Mouse (Mus musculus): ENCODE results near the gene Ifna6. TPM values are rescaled to one million over a fixed set of nuclear protein-coding genes. Genes with fewer than 3 reads are reported as not detected.
"Not testable (repeated sequence)": the region's sequence is repeated elsewhere in the genome, so short reads cannot be mapped to it uniquely, and the experiment has no call there.

The Ifna6 gene
- polyA plus RNA-seq (2015; fragmentation: Nextera tagmentation; extraction: Ambion mirVana) = not detected in 2 replicates

- H3K4me2 ChIP-seq; H3K9ac ChIP-seq; H3K36me3 ChIP-seq; H3K4me3 ChIP-seq; H3K4me1 ChIP-seq; H3K9me3 ChIP-seq; H3K27me3 ChIP-seq; ATAC-seq (ENCODE audit: insufficient number of reproducible peaks, low FRiP score, low TSS enrichment, low read depth); H3K27ac ChIP-seq: not testable (repeated sequence)
These were observed at the start of gene Ifna6 for GRCm38 (mm10) chr4:88827116-88827515. TSS of gene Ifna6 (plus strand) at chr4:88827416.

GRCm38 (mm10) chr4:88779550-88779949 is 47.7 kb upstream of the Ifna6 start, which contains the start of gene Gm13272:
TSS of gene Gm13272 (plus strand) at chr4:88779850.
- not testable (repeated sequence) for H3K4me1 ChIP-seq; H3K27me3 ChIP-seq; H3K4me2 ChIP-seq; H3K9me3 ChIP-seq; ATAC-seq (ENCODE audit: insufficient number of reproducible peaks, low FRiP score, low TSS enrichment, low read depth); H3K9ac ChIP-seq; H3K4me3 ChIP-seq; H3K36me3 ChIP-seq; H3K27ac ChIP-seq
- no CpG with 5 or more reads among the region's 29 CpGs for WGBS

GRCm38 (mm10) chr4:88780320-88780719 is 46.9 kb upstream of the Ifna6 start:
- not testable (repeated sequence) for H3K4me3 ChIP-seq; H3K27me3 ChIP-seq; ATAC-seq (ENCODE audit: insufficient number of reproducible peaks, low FRiP score, low TSS enrichment, low read depth); H3K4me1 ChIP-seq; H3K4me2 ChIP-seq; H3K9me3 ChIP-seq; H3K27ac ChIP-seq; H3K9ac ChIP-seq; H3K36me3 ChIP-seq
- 44% methylated on average over 16 of the region's 18 CpGs for WGBS

- not testable (repeated sequence) for H3K27me3 ChIP-seq; H3K9ac ChIP-seq; ATAC-seq (ENCODE audit: insufficient number of reproducible peaks, low FRiP score, low TSS enrichment, low read depth); H3K4me1 ChIP-seq; H3K36me3 ChIP-seq; H3K9me3 ChIP-seq
- peak within 1 kb of the TSS; percentile 65 for H3K27ac ChIP-seq
- WGBS = 16% methylated on average over 5 of the region's 7 CpGs
- peak within 1 kb of the TSS; percentile 24; the same call in 1 of the 2 replicates for H3K4me3 ChIP-seq
- H3K4me2 ChIP-seq = peak within 1 kb of the TSS; percentile 34
These were observed 45.4 kb upstream of the Ifna6 start, which contains the start of gene Ifnz for GRCm38 (mm10) chr4:88781831-88782230. TSS of gene Ifnz (plus strand) at chr4:88782131.

- Histone ChIP-seq H3K4me2 (peak overlapping the region; percentile 34), H3K4me3 (peak overlapping the region; percentile 24; the same call in 1 of the 2 replicates), H3K27ac (peak overlapping the region; percentile 65)
- not testable (repeated sequence) for ATAC-seq (ENCODE audit: insufficient number of reproducible peaks, low FRiP score, low TSS enrichment, low read depth); H3K36me3 ChIP-seq; H3K9me3 ChIP-seq; H3K27me3 ChIP-seq; H3K4me1 ChIP-seq; H3K9ac ChIP-seq
- WGBS = 0% methylated on average over 10 of the region's 31 CpGs
These were observed 44.9 kb upstream of the Ifna6 start for GRCm38 (mm10) chr4:88782335-88782734.

- not testable (repeated sequence) for H3K36me3 ChIP-seq; H3K27ac ChIP-seq; H3K9ac ChIP-seq; H3K4me1 ChIP-seq; H3K27me3 ChIP-seq; H3K4me3 ChIP-seq; H3K9me3 ChIP-seq; ATAC-seq (ENCODE audit: insufficient number of reproducible peaks, low FRiP score, low TSS enrichment, low read depth); H3K4me2 ChIP-seq
- no CpG with 5 or more reads among the region's 27 CpGs for WGBS
These were observed 41.8 kb upstream of the Ifna6 start, which contains the start of gene Gm13276 for GRCm38 (mm10) chr4:88785409-88785808. TSS of gene Gm13276 (plus strand) at chr4:88785709.

DNA sequence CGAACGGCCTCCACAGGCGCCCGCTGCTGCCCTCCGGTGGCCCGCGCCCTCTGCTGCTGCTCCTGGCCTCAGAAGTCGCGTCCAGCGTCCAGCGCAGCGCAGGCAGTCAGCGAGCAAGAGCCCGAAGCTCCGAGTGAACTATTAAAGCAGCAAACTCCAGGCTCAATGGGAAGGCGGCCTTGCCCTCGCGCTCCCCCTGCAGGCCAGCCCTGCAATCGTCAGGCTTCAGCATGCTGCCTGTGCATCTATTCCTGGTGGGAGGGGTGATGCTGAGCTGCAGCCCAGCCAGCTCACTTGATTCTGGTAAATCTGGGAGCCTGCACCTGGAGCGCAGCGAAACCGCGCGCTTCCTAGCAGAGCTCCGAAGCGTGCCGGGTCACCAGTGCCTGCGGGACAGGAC is 38.8 kb upstream of the Ifna6 start, which contains the start of gene Gm13277:
Gene Gm13277 (plus strand): TSS at position 231 of the 400 bp plus-strand sequence.
- not testable (repeated sequence) for H3K27ac ChIP-seq; H3K4me1 ChIP-seq; H3K4me2 ChIP-seq; H3K9ac ChIP-seq; H3K36me3 ChIP-seq; H3K4me3 ChIP-seq; H3K27me3 ChIP-seq; H3K9me3 ChIP-seq; ATAC-seq (ENCODE audit: insufficient number of reproducible peaks, low FRiP score, low TSS enrichment, low read depth)
- 0% methylated on average over 2 of the region's 28 CpGs for WGBS

DNA sequence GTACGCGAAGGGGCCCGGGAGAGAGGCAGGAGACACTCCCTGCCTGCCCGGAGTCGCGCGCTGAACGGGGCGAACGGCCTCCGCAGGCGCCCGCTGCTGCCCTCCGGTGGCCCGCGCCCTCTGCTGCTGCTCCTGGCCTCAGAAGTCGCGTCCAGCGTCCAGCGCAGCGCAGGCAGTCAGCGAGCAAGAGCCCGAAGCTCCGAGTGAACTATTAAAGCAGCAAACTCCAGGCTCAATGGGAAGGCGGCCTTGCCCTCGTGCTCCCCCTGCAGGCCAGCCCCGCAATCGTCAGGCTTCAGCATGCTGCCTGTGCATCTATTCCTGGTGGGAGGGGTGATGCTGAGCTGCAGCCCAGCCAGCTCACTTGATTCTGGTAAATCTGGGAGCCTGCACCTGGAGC is 36.0 kb upstream of the Ifna6 start, which contains the start of gene Gm13278:
Gene Gm13278 (plus strand): TSS at position 301 of the 400 bp plus-strand sequence.
- not testable (repeated sequence) for H3K27me3 ChIP-seq; ATAC-seq (ENCODE audit: insufficient number of reproducible peaks, low FRiP score, low TSS enrichment, low read depth); H3K9me3 ChIP-seq; H3K4me3 ChIP-seq; H3K36me3 ChIP-seq; H3K9ac ChIP-seq; H3K4me1 ChIP-seq; H3K27ac ChIP-seq; H3K4me2 ChIP-seq
- no CpG with 5 or more reads among the region's 28 CpGs for WGBS

- not testable (repeated sequence) for H3K9ac ChIP-seq; H3K36me3 ChIP-seq; H3K4me1 ChIP-seq; H3K4me2 ChIP-seq; ATAC-seq (ENCODE audit: insufficient number of reproducible peaks, low FRiP score, low TSS enrichment, low read depth); H3K27me3 ChIP-seq; H3K27ac ChIP-seq; H3K9me3 ChIP-seq; H3K4me3 ChIP-seq
- 0% methylated on average over 16 of the region's 52 CpGs for WGBS
These were observed 33.1 kb upstream of the Ifna6 start, which contains the start of gene Gm13275 for GRCm38 (mm10) chr4:88793936-88794675. TSS of gene Gm13275 (plus strand) at chr4:88794487.

- not testable (repeated sequence) for H3K4me2 ChIP-seq; H3K36me3 ChIP-seq; H3K4me1 ChIP-seq; ATAC-seq (ENCODE audit: insufficient number of reproducible peaks, low FRiP score, low TSS enrichment, low read depth); H3K27ac ChIP-seq; H3K9ac ChIP-seq; H3K4me3 ChIP-seq; H3K9me3 ChIP-seq; H3K27me3 ChIP-seq
- whole genome bisulfite sequencing = no CpG with 5 or more reads among the region's 28 CpGs
These were observed 30.1 kb upstream of the Ifna6 start, which contains the start of gene Gm13279 for GRCm38 (mm10) chr4:88797097-88797496. TSS of gene Gm13279 (plus strand) at chr4:88797397.

DNA sequence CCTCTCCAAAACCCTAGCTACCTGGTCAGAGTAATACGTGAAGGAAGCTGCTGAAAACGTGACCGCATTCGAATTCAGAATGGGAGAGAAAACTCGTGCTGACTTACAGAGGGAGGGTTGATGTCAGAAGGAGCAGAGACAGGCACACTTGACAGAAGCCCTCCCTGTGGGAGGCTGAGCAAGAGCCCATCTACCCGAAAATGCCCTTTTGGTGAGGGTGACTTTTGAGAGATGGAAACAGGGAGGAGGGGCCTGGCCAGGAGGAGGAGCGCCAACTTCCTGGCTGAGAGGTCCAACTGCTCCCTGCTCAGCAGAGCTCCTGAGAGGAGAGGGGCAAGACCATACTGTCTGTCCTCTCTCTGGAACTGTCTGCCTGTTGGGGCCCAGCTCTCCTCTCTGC is 27.9 kb upstream of the Ifna6 start, which contains the start of gene Gm13285:
Gene Gm13285 (plus strand): TSS at position 301 of the 400 bp plus-strand sequence.
- not testable (repeated sequence) for H3K4me3 ChIP-seq; H3K9me3 ChIP-seq; H3K27me3 ChIP-seq; H3K36me3 ChIP-seq; H3K27ac ChIP-seq; H3K4me1 ChIP-seq; H3K9ac ChIP-seq; H3K4me2 ChIP-seq; ATAC-seq (ENCODE audit: insufficient number of reproducible peaks, low FRiP score, low TSS enrichment, low read depth)
- 13% methylated on average over 5 of the region's 7 CpGs for WGBS

DNA sequence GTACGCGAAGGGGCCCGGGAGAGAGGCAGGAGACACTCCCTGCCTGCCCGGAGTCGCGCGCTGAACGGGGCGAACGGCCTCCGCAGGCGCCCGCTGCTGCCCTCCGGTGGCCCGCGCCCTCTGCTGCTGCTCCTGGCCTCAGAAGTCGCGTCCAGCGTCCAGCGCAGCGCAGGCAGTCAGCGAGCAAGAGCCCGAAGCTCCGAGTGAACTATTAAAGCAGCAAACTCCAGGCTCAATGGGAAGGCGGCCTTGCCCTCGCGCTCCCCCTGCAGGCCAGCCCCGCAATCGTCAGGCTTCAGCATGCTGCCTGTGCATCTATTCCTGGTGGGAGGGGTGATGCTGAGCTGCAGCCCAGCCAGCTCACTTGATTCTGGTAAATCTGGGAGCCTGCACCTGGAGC is 24.3 kb upstream of the Ifna6 start, which contains the start of gene Gm13287:
Gene Gm13287 (plus strand): TSS at position 301 of the 400 bp plus-strand sequence.
- not testable (repeated sequence) for H3K27ac ChIP-seq; H3K4me3 ChIP-seq; H3K27me3 ChIP-seq; H3K36me3 ChIP-seq; H3K9ac ChIP-seq; H3K9me3 ChIP-seq; H3K4me2 ChIP-seq; H3K4me1 ChIP-seq; ATAC-seq (ENCODE audit: insufficient number of reproducible peaks, low FRiP score, low TSS enrichment, low read depth)
- WGBS = no CpG with 5 or more reads among the region's 29 CpGs

All from limb, embryonic 15.5 days (tissue).